Mouse (Mus musculus): ENCODE data around the gene Gpr153. TPM values are rescaled to one million over a fixed set of nuclear protein-coding genes. Genes with fewer than 3 reads are reported as not detected.
A peak's percentile ranks its signal among the peaks of the same experiment; 100 is the strongest.

The Gpr153 gene
- polyA plus RNA-seq, 1 experiment from 2014 or later = 0.58 TPM

- Histone ChIP-seq H3K27ac (ENCODE audit: low read depth) (peak overlapping the region; percentile 64; the same call in 1 of the 2 replicates), H3K36me3 (replicated peaks; ENCODE audit: insufficient read depth, low read length) (0 out of 2 replicates have a peak, but pooled peaks cover 4% of the 10 kb centered on the region), H3K27me3 (ENCODE audit: insufficient read depth, low read length) (no peaks in the 10 kb centered on the region), H3K4me2 (ENCODE audit: low read depth, low read length) (peak overlapping the region; percentile 42), H3K9ac (replicated peaks) (no peak overlapping the region), H3K4me1 (ENCODE audit: insufficient read depth) (peaks cover 10% of the 10 kb centered on the region; the same call in 1 of the 2 replicates), H3K4me3 (ENCODE audit: low read depth, low read length) (no peak overlapping the region), H3K9me3 (ENCODE audit: low read length) (no peaks in the 10 kb centered on the region)
- no peak for TF ChIP-seq CTCF (IDR thresholded peaks at IDR 0.05; ENCODE audit: low read depth)
- TF ChIP-seq EP300 (IDR thresholded peaks at IDR 0.05; ENCODE audit: low read depth) = no peak
- peak; percentile 59 for DNase-seq
- peak; percentile 74 for ATAC-seq
- WGBS (ENCODE audit: insufficient replicate concordance) = 41% methylated on average over 10 of the region's 10 CpGs
Measured at GRCm38 (mm10) chr4:152263512-152264176, 10.4 kb upstream of the Gpr153 start.

- H3K4me1 ChIP-seq (ENCODE audit: insufficient read depth) = peaks cover 10% of the 10 kb centered on the region; the same call in 1 of the 2 replicates
- no peaks in the 10 kb centered on the region for H3K27me3 ChIP-seq (ENCODE audit: insufficient read depth, low read length)
- 0 out of 2 replicates have a peak, but pooled peaks cover 4% of the 10 kb centered on the region for H3K36me3 ChIP-seq (replicated peaks; ENCODE audit: insufficient read depth, low read length)
- DNase-seq (no peak), ATAC-seq (no peak)
- WGBS (ENCODE audit: insufficient replicate concordance) = 61% methylated on average over 4 of the region's 4 CpGs
- TF ChIP-seq CTCF (IDR thresholded peaks at IDR 0.05; ENCODE audit: low read depth) = no peak
- TF ChIP-seq EP300 (IDR thresholded peaks at IDR 0.05; ENCODE audit: low read depth) = no peak
- H3K4me3 ChIP-seq (ENCODE audit: low read depth, low read length) = no peak overlapping the region
- H3K9me3 ChIP-seq (ENCODE audit: low read length) = no peaks in the 10 kb centered on the region
- H3K27ac ChIP-seq (ENCODE audit: low read depth) = peak overlapping the region; percentile 39; the same call in 1 of the 2 replicates
- H3K9ac ChIP-seq (replicated peaks) = peak overlapping the region; percentile 6; the same call in 1 of the 2 replicates
- peak overlapping the region; percentile 18; the same call in 1 of the 2 replicates for H3K4me2 ChIP-seq (ENCODE audit: low read depth, low read length)
Measured at GRCm38 (mm10) chr4:152264177-152264530, 9.9 kb upstream of the Gpr153 start.

GRCm38 (mm10) chr4:152264867-152265568, 9.0 kb upstream of the Gpr153 start:
- no peak overlapping the region for H3K4me2 ChIP-seq (ENCODE audit: low read depth, low read length)
- no peak overlapping the region for H3K4me3 ChIP-seq (ENCODE audit: low read depth, low read length)
- H3K27ac ChIP-seq (ENCODE audit: low read depth) = no peak overlapping the region
- 83% methylated on average over 9 of the region's 9 CpGs for WGBS (ENCODE audit: insufficient replicate concordance)
- ATAC-seq (no peak), DNase-seq (no peak)
- no peaks in the 10 kb centered on the region for H3K27me3 ChIP-seq (ENCODE audit: insufficient read depth, low read length)
- TF ChIP-seq EP300 (IDR thresholded peaks at IDR 0.05; ENCODE audit: low read depth) (no peak), CTCF (IDR thresholded peaks at IDR 0.05; ENCODE audit: low read depth) (peak; percentile 59)
- H3K4me1 ChIP-seq (ENCODE audit: insufficient read depth) = peaks cover 10% of the 10 kb centered on the region; the same call in 1 of the 2 replicates
- no peaks in the 10 kb centered on the region for H3K9me3 ChIP-seq (ENCODE audit: low read length)
- H3K9ac ChIP-seq (replicated peaks) = no peak overlapping the region
- 0 out of 2 replicates have a peak, but pooled peaks cover under 1% of the 10 kb centered on the region for H3K36me3 ChIP-seq (replicated peaks; ENCODE audit: insufficient read depth, low read length)

DNA sequence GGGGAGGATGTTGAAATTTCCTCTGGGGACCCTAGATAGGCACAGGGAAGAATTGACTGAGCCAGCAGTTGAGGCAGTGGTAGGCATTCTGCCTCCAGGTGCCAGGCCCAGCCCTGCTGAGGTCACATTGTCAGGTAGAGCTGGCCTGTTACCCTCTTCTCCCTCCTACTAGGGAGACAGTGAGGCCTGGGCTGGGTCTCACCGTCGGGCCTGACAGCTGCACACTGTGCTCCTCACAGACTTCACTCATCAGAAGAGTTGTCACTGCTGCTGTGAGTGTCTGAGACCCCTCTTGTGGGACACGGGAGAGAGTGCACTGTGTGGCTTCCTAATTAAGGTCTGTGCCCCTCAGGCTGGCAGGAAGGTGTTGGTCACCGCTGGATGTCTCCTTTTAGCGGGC, 8.2 kb upstream of the Gpr153 start:
- Histone ChIP-seq H3K4me1 (ENCODE audit: insufficient read depth) (peaks cover 10% of the 10 kb centered on the region; the same call in 1 of the 2 replicates), H3K9me3 (ENCODE audit: low read length) (no peaks in the 10 kb centered on the region), H3K4me2 (ENCODE audit: low read depth, low read length) (no peak overlapping the region), H3K27ac (ENCODE audit: low read depth) (no peak overlapping the region), H3K36me3 (replicated peaks; ENCODE audit: insufficient read depth, low read length) (no peaks in the 10 kb centered on the region), H3K4me3 (ENCODE audit: low read depth, low read length) (no peak overlapping the region), H3K9ac (replicated peaks) (no peak overlapping the region), H3K27me3 (ENCODE audit: insufficient read depth, low read length) (no peaks in the 10 kb centered on the region)
- WGBS (ENCODE audit: insufficient replicate concordance) = 81% methylated on average over 5 of the region's 5 CpGs
- TF ChIP-seq CTCF (IDR thresholded peaks at IDR 0.05; ENCODE audit: low read depth) = no peak
- TF ChIP-seq EP300 (IDR thresholded peaks at IDR 0.05; ENCODE audit: low read depth) = no peak
- DNase-seq = no peak
- no peak for ATAC-seq

DNA sequence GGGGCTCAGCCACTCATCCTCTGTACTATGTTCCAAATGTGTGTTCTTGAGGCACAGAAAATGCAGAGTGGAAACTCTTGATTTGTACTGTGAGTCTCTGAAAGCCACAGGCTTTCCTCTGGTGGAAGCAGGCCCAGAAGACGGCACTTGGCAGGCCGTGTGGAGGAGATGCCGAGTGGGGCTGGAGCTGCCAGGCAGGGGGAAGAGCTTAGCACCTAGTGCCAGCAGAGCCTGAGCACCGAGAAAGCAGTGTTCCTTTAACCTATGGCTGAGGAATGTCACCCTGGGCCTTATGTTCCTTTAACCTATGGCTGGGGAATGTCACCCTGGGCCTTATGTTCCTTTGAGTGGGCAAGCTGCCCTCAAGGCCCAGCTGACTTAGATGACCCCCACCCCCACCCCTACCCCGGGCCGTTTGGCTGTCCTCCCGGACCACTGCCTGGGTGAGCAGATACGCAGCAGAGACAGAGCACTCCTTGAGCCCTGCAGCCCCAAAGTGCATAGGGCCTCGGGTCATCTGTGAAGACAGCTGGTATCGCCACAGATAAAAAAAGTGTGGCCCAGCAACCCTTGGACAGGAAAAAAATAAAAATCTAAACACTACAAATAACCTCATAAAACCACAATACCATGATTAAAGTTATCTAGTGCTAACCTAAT, 7.7 kb upstream of the Gpr153 start:
- no peak for TF ChIP-seq EP300 (IDR thresholded peaks at IDR 0.05; ENCODE audit: low read depth)
- no peak for TF ChIP-seq CTCF (IDR thresholded peaks at IDR 0.05; ENCODE audit: low read depth)
- H3K9me3 ChIP-seq (ENCODE audit: low read length) = no peaks in the 10 kb centered on the region
- 71% methylated on average over 10 of the region's 10 CpGs for WGBS (ENCODE audit: insufficient replicate concordance)
- no peaks in the 10 kb centered on the region for H3K27me3 ChIP-seq (ENCODE audit: insufficient read depth, low read length)
- DNase-seq (no peak), ATAC-seq (no peak)
- peaks cover 10% of the 10 kb centered on the region; the same call in 1 of the 2 replicates for H3K4me1 ChIP-seq (ENCODE audit: insufficient read depth)
- no peak overlapping the region for H3K4me3 ChIP-seq (ENCODE audit: low read depth, low read length)
- H3K36me3 ChIP-seq (replicated peaks; ENCODE audit: insufficient read depth, low read length) = no peaks in the 10 kb centered on the region
- no peak overlapping the region for H3K4me2 ChIP-seq (ENCODE audit: low read depth, low read length)
- no peak overlapping the region for H3K9ac ChIP-seq (replicated peaks)
- no peak overlapping the region for H3K27ac ChIP-seq (ENCODE audit: low read depth)
